Mouse (Mus musculus) heart, embryonic 11.5 days (tissue): Measurements from ENCODE around the gene Ndufs6. TPM values are rescaled to one million over a fixed set of nuclear protein-coding genes. Genes with fewer than 3 reads are reported as not detected.

Source experiments
- ATAC-seq: fragments of 200-750 bp; cut with Nextera tagmentation; replicated peaks from 2 replicates; pipeline ENCODE4 v1.8.0; 2017; ENCODE audit warnings: moderate library complexity; ENCODE audit not compliant: insufficient number of reproducible peaks, low FRiP score, low TSS enrichment
- H3K27ac ChIP-seq: fragments of 300-500 bp; sonication (generic); 2 replicates; pipeline ENCODE4 v1.5.1; 2014; ENCODE audit warnings: mild to moderate bottlenecking, low read depth, low read length
- H3K27me3 ChIP-seq: fragments of 300-500 bp; sonication (generic); 2 replicates; pipeline ENCODE4 v1.6.1; 2014; ENCODE audit warnings: mild to moderate bottlenecking, low read length, mixed read lengths; ENCODE audit not compliant: control insufficient read depth, insufficient read depth
- H3K36me3 ChIP-seq: fragments of 300-500 bp; sonication (generic); 2 replicates; pipeline ENCODE4 v1.6.1; 2014; ENCODE audit warnings: mild to moderate bottlenecking, low read length, moderate library complexity, mixed read lengths; ENCODE audit not compliant: control insufficient read depth, insufficient read depth
- H3K4me1 ChIP-seq: fragments of 300-500 bp; sonication (generic); 2 replicates; pipeline ENCODE4 v1.6.1; 2014; ENCODE audit warnings: low read length; ENCODE audit not compliant: control insufficient read depth, insufficient read depth
- H3K4me2 ChIP-seq: fragments of 300-500 bp; sonication (generic); 2 replicates; pipeline ENCODE4 v1.6.1; 2014; ENCODE audit warnings: mild to moderate bottlenecking, moderate library complexity
- H3K4me3 ChIP-seq: fragments of 300-500 bp; sonication (generic); 2 replicates; pipeline ENCODE4 v1.5.1; 2014; ENCODE audit warnings: low read depth, low read length
- H3K9ac ChIP-seq: fragments of 300-500 bp; sonication (generic); 2 replicates; pipeline ENCODE4 v1.6.1; 2014; ENCODE audit warnings: mild to moderate bottlenecking, low read depth, low read length, moderate library complexity
- H3K9me3 ChIP-seq: fragments of 300-500 bp; sonication (generic); replicated peaks from 2 replicates; pipeline ENCODE4 v1.6.1; 2016; ENCODE audit warnings: low read length; ENCODE audit not compliant: control insufficient read depth
- WGBS: fragments of 180-500 bp; shearing (Covaris S2); extraction: QIAGEN DNeasy Blood & Tissue Kit; methylation state at CpG from one replicate; pipeline ENCODE4 v1.1.7; 2014; ENCODE audit not compliant: insufficient replicate concordance; 5-methylcytosine and 5-hydroxymethylcytosine counted together
- polyA plus RNA-seq: library from polyadenylated mRNA; unstranded; fragments of >200 nt; fragmentation: Nextera tagmentation; extraction: Ambion mirVana; gene quantifications from 2 replicates; pipeline ENCODE4 v1.2.1, GENCODE M21; 2014

Gene Ndufs6
- polyA plus RNA-seq, 1 experiment from 2014 or later: 545 TPM

GRCm38 (mm10) chr13:73347922-73348650 is 19.7 kb upstream of the Ndufs6 start:
- Histone ChIP-seq H3K4me2 (no peak overlapping the region), H3K4me1 (peaks cover 10% of the 10 kb centered on the region; the same call in 1 of the 2 replicates), H3K36me3 (no peaks in the 10 kb centered on the region), H3K9me3 (no peaks in the 10 kb centered on the region), H3K9ac (no peak overlapping the region), H3K4me3 (no peak overlapping the region), H3K27me3 (no peaks in the 10 kb centered on the region), H3K27ac (no peak overlapping the region)
- no peak for ATAC-seq
- 75% methylated on average over 7 of the region's 7 CpGs for WGBS

DNA sequence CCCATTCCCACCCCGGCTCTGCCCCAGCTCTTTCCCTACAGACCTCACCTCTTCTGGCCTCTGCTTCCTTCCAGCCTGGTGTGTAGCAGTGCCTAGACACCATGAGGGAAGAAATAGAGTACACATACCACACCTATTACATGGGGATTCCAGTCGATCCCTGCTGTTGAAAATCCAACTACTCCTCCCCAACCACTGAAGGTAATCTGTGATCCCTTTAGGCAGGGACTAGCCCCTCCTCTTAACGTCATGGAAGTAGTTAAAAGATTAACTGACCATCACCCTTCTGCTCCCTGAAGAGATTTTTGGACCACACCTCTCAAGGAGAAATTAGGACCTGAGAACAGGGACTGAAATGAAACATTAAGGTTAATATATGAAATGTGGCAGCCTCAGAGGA is 18.8 kb upstream of the Ndufs6 start:
- Histone ChIP-seq H3K27me3 (no peaks in the 10 kb centered on the region), H3K27ac (peak overlapping the region; percentile 50), H3K36me3 (no peaks in the 10 kb centered on the region), H3K4me3 (no peak overlapping the region), H3K9ac (no peak overlapping the region), H3K4me1 (peaks cover 10% of the 10 kb centered on the region; the same call in 1 of the 2 replicates), H3K4me2 (0 out of 2 replicates have a peak overlapping the region, but pooled peaks have one; percentile 27), H3K9me3 (no peaks in the 10 kb centered on the region)
- WGBS: 61% methylated on average over 3 of the region's 3 CpGs
- ATAC-seq: no peak

- no peak for ATAC-seq
- 44% methylated on average over 4 of the region's 4 CpGs for WGBS
- Histone ChIP-seq H3K9me3 (no peaks in the 10 kb centered on the region), H3K4me1 (peaks cover 10% of the 10 kb centered on the region; the same call in 1 of the 2 replicates), H3K36me3 (no peaks in the 10 kb centered on the region), H3K4me2 (peak overlapping the region; percentile 27), H3K27me3 (no peaks in the 10 kb centered on the region), H3K9ac (no peak overlapping the region), H3K27ac (peak overlapping the region; percentile 50), H3K4me3 (no peak overlapping the region)
These were observed 18.4 kb upstream of the Ndufs6 start for GRCm38 (mm10) chr13:73346743-73347142.

- Histone ChIP-seq H3K4me2 (peak overlapping the region; percentile 37), H3K4me1 (0 out of 2 replicates have a peak, but pooled peaks cover 6% of the 10 kb centered on the region), H3K27me3 (no peaks in the 10 kb centered on the region), H3K9me3 (no peaks in the 10 kb centered on the region), H3K36me3 (no peaks in the 10 kb centered on the region), H3K27ac (0 out of 2 replicates have a peak overlapping the region, but pooled peaks have one; percentile 10), H3K9ac (no peak overlapping the region), H3K4me3 (0 out of 2 replicates have a peak overlapping the region, but pooled peaks have one; percentile 0)
- WGBS: 25% methylated on average over 2 of the region's 2 CpGs
- ATAC-seq: no peak
These were observed 17.8 kb upstream of the Ndufs6 start for GRCm38 (mm10) chr13:73346131-73346530.

- 64% methylated on average over 9 of the region's 9 CpGs for WGBS
- Histone ChIP-seq H3K9me3 (no peaks in the 10 kb centered on the region), H3K36me3 (no peaks in the 10 kb centered on the region), H3K4me1 (0 out of 2 replicates have a peak, but pooled peaks cover 4% of the 10 kb centered on the region), H3K27me3 (no peaks in the 10 kb centered on the region), H3K9ac (no peak overlapping the region), H3K4me2 (0 out of 2 replicates have a peak overlapping the region, but pooled peaks have one; percentile 37), H3K4me3 (no peak overlapping the region), H3K27ac (no peak overlapping the region)
- no peak for ATAC-seq
These were observed 17.0 kb upstream of the Ndufs6 start for GRCm38 (mm10) chr13:73345102-73345890.

DNA sequence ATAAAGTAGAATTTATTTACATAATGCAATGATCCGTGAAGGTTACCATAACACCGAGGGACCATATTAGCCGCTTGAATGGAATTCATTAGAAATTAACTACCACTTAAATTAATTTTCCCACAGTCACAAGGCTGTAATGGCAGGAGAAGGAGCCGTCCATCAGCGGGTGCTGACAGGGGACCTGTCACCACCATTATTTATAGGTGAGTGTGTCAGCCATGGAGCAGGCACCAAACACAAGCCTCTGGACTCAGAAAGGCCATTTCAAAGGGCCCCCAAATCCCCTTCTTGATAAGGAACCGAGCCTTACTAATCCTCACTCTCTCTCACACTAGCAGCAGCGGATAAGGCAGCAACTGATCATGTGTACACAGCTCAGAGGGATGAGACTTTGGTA is 8.4 kb upstream of the Ndufs6 start:
- peak; percentile 41 for ATAC-seq
- peak overlapping the region; percentile 57 for H3K27ac ChIP-seq
- H3K4me3 ChIP-seq: no peak overlapping the region
- H3K4me1 ChIP-seq: peaks cover 25% of the 10 kb centered on the region
- no peaks in the 10 kb centered on the region for H3K27me3 ChIP-seq
- WGBS: 45% methylated on average over 7 of the region's 7 CpGs
- H3K9me3 ChIP-seq: no peaks in the 10 kb centered on the region
- H3K36me3 ChIP-seq: no peaks in the 10 kb centered on the region
- no peak overlapping the region for H3K9ac ChIP-seq
- 0 out of 2 replicates have a peak overlapping the region, but pooled peaks have one; percentile 9 for H3K4me2 ChIP-seq

DNA sequence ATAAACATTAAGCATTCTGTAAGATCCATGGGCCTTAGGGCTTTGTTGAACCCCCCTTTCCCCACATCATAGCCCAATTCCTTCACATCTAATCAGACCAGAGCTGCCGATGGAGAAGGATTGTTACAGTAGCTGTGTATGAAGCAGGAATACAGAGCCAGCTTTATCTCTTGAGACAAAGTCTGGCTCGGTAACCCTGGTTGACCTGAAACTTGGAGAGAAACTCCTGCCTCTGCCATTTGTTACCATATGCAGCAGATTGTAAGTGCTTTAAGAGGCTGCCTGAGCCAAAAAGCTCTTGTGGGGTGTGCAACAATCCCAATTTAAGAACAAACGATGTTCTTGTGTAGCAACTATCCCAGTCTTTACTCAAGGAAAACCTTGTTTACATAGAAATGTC is 3.4 kb upstream of the Ndufs6 start:
- no peaks in the 10 kb centered on the region for H3K27me3 ChIP-seq
- H3K27ac ChIP-seq: peak overlapping the region; percentile 85
- peaks cover 29% of the 10 kb centered on the region for H3K4me1 ChIP-seq
- H3K36me3 ChIP-seq: no peaks in the 10 kb centered on the region
- H3K9ac ChIP-seq: peak overlapping the region; percentile 97
- 33% methylated on average over 3 of the region's 3 CpGs for WGBS
- H3K9me3 ChIP-seq: no peaks in the 10 kb centered on the region
- peak overlapping the region; percentile 95 for H3K4me3 ChIP-seq
- ATAC-seq: no peak
- H3K4me2 ChIP-seq: peak overlapping the region; percentile 97

- Histone ChIP-seq H3K4me1 (peaks cover 26% of the 10 kb centered on the region), H3K9me3 (no peaks in the 10 kb centered on the region), H3K36me3 (no peaks in the 10 kb centered on the region), H3K4me3 (peak overlapping the region; percentile 95), H3K4me2 (peak overlapping the region; percentile 97), H3K27me3 (no peaks in the 10 kb centered on the region), H3K27ac (peak overlapping the region; percentile 85), H3K9ac (peak overlapping the region; percentile 97)
- ATAC-seq: peak; percentile 87
- WGBS: 0% methylated on average over 42 of the region's 42 CpGs
These were observed 2.6 kb upstream of the Ndufs6 start for GRCm38 (mm10) chr13:73330844-73331501.
